Mouse (Mus musculus) monocyte, adult 59 days (primary cell): ENCODE results near the gene Olfr766-ps1. TPM values are rescaled to one million over a fixed set of nuclear protein-coding genes. Genes with fewer than 3 reads are reported as not detected.

ENCODE experiments used
- total RNA-seq, 2 experiments: library from RNA; stranded (reverse); gene quantifications; one replicate each; pipeline ENCODE4 v1.2.4; 2023

Gene Olfr766-ps1
- not detected for total RNA-seq

GRCm38 (mm10) chr10:129068877-129069276, at the start of gene Olfr766-ps1:
Gene Olfr766-ps1, minus strand, starts transcription at chr10:129068977.

DNA sequence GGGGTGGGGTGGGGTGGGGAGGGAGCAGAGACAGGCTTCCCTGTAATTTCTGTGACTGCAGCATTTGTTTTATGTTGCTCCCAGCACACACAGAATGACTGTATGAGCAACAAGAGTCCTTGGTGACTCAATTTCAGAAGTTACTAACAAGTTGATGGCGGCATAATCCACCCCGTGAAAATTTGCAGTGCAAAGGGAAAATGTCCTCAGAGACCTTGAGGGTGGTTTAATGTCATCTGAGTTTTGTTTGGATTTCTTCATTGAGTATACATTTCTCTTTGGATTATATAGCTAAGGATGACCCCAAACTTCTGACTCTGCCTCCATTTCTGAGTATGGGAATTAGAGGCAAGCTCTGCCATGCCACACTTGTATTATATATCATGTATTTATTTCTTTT, 49.0 kb upstream of the Olfr766-ps1 start, which contains the start of gene Olfr769:
TSS of gene Olfr769 (minus strand) at position 101 of the 400 bp plus-strand sequence.

DNA sequence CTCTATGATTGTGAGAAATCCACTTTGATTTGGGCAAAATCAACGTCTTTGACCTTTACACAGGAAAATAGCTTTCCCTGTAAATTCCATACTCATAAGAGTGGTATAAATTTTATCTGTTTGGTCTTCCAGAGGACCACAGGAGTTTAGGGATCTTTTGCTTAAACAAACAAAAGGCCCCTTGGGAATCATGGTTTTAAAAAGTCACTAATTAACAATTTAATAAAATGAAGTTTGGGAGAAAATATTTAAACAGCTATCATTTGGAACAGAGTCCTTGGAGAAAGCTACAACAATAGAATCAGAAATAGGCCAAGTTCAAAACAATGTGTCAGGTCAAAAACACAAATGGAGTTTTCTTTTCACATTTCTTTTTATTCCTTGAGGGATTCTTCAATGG, 30.5 kb upstream of the Olfr766-ps1 start, which contains the start of gene Olfr768:
TSS of gene Olfr768 (minus strand) at position 101 of the 400 bp plus-strand sequence.

DNA sequence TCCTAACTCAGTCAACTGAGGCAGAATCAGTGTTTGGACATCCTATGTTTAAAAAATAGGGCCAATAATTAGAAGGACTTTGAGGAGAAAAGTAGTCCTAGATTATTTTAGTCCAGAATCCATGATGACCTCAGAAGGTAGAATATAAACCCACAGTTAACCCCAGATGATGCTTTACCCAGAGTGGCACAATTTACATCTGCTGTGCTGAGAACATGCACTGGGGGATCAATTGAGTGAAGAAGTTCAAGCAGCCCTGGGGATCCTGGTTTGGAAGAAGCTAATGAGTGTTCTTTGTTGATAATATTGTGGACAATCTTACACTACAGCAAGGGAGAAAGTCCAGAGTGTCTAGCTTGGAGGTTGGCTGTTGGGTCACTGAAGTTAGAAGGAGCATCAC, 14.0 kb upstream of the Olfr766-ps1 start, which contains the start of gene Olfr767:
TSS of gene Olfr767 (minus strand) at position 101 of the 400 bp plus-strand sequence.

GRCm38 (mm10) chr10:129049898-129050297, 18.9 kb downstream of the Olfr766-ps1 start, which contains the start of gene Olfr765:
Gene Olfr765, minus strand, starts transcription at chr10:129049998.

DNA sequence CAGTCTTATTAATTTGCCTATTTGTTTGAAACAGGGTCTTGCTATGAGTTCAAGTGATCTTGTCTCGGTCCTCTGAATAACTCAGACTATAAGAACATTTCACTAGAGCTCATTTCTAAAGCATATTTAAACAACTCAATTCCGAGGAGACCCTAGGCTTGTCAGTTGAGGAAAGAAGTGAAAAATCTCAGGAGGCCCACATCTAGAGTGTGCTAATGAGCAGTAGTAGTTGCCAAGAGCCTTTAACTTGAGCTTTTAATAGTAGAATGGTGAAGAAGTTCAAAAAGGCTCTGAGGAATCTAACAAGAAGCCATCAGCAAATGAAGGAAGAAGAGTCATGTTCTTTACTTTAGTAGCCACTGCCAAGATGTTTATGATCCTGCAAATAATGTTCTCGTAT, 29.0 kb downstream of the Olfr766-ps1 start, which contains the start of gene Olfr764-ps1:
TSS of gene Olfr764-ps1 (minus strand) at position 101 of the 400 bp plus-strand sequence.

Other genes with a start within 250 kb of the Olfr766-ps1 start
- 10 to 100 TPM; 30.9 to 41.1 TPM for gene Ormdl2, start 247.3 kb downstream of the Olfr766-ps1 start, total RNA-seq
- under 1 TPM; 0.43 to 0.50 TPM for gene Gdf11, start 177.3 kb downstream of the Olfr766-ps1 start, total RNA-seq
- gene Cd63, start 168.0 kb downstream of the Olfr766-ps1 start, total RNA-seq, result 1 to 10 TPM; 3.9 to 5.2 TPM
- gene Rdh5, start 146.1 kb downstream of the Olfr766-ps1 start, total RNA-seq, result 1 to 10 TPM; 4.9 to 5.2 TPM
- 100 to 1,000 TPM in 1 of 2 experiments, 10 to 100 TPM in 1; 85.1 to 109 TPM for gene Bloc1s1, start 144.9 kb downstream of the Olfr766-ps1 start, total RNA-seq
- gene Itga7, start 135.2 kb downstream of the Olfr766-ps1 start, total RNA-seq, result not detected
- gene Mettl7b, start 108.0 kb downstream of the Olfr766-ps1 start, total RNA-seq, result not detected
- gene Olfr9, start 79.5 kb downstream of the Olfr766-ps1 start, total RNA-seq, result not detected
- gene Olfr763, start 58.2 kb downstream of the Olfr766-ps1 start, total RNA-seq, result not detected
- gene Olfr764-ps1, start 29.1 kb downstream of the Olfr766-ps1 start, total RNA-seq, result not detected
- not detected for gene Olfr765, start 19.0 kb downstream of the Olfr766-ps1 start, total RNA-seq
- gene Olfr767, start 13.9 kb upstream of the Olfr766-ps1 start, total RNA-seq, result not detected
- not detected for gene Olfr768, start 30.4 kb upstream of the Olfr766-ps1 start, total RNA-seq
- not detected for gene Olfr769, start 48.9 kb upstream of the Olfr766-ps1 start, total RNA-seq
- gene Olfr770, start 70.0 kb upstream of the Olfr766-ps1 start, total RNA-seq, result not detected
- not detected for gene Olfr771, start 95.8 kb upstream of the Olfr766-ps1 start, total RNA-seq
- gene Olfr772, start 108.9 kb upstream of the Olfr766-ps1 start, total RNA-seq, result not detected
- gene Olfr773, start 118.4 kb upstream of the Olfr766-ps1 start, total RNA-seq, result not detected
- gene Olfr774, start 167.2 kb upstream of the Olfr766-ps1 start, total RNA-seq, result not detected
- gene Olfr775, start 179.4 kb upstream of the Olfr766-ps1 start, total RNA-seq, result not detected
- gene Olfr776, start 190.2 kb upstream of the Olfr766-ps1 start, total RNA-seq, result not detected
- gene Olfr777, start 202.5 kb upstream of the Olfr766-ps1 start, total RNA-seq, result not detected
- gene Olfr780, start 249.1 kb upstream of the Olfr766-ps1 start, total RNA-seq, result not detected